Comparison of ENCODE assay signal across 8 mouse cellular contexts in genomic region chr7:101309985-101310326, GRCm38 (mm10). TPM values are rescaled to one million over a fixed set of nuclear protein-coding genes. Genes with fewer than 3 reads are reported as not detected.
DNase-seq lines count a peak whose midpoint lies in the region; ATAC-seq and TF ChIP-seq lines count a peak whose summit lies in the region.

No protein-coding gene starts in this region.

- TF ChIP-seq CTCF in gastrocnemius, adult 2 months (IDR thresholded peaks at IDR 0.05): no peak
- TF ChIP-seq CTCF in testis, adult 2 months (IDR thresholded peaks at IDR 0.05; ENCODE audit: control insufficient read depth, insufficient read depth, insufficient replicate concordance, low read depth, low read length): no peak
- TF ChIP-seq CTCF in stomach, postnatal 0 days (IDR thresholded peaks at IDR 0.05; ENCODE audit: low read depth): no peak

- no peak for DNase-seq in gastrocnemius, adult 2 months
- DNase-seq in gastrocnemius, postnatal 36 days: no peak
- no peak for DNase-seq in testis, postnatal 10 days (ENCODE audit: low spot score)
- DNase-seq in liver, embryonic 11.5 days (ENCODE audit: low spot score): no peak
- DNase-seq in stomach, postnatal 0 days (ENCODE audit: low spot score): no peak
- DNase-seq in gastrocnemius, postnatal 4 days (ENCODE audit: low spot score in 2 of 2): no peak
- DNase-seq in layer of hippocampus, adult 11-12 months (ENCODE audit: low spot score): no peak

- H3K9ac ChIP-seq in liver, embryonic 11.5 days (ENCODE audit: low read depth, low read length): peak overlapping the region; percentile 74
- H3K9ac ChIP-seq in stomach, postnatal 0 days (ENCODE audit: low read length): peak overlapping the region; percentile 75

- no peak for TF ChIP-seq POLR2A in testis, adult 2 months (IDR thresholded peaks at IDR 0.05; ENCODE audit: control insufficient read depth, low read depth, low read length)

- no peaks in the 10 kb centered on the region for H3K27me3 ChIP-seq in testis, adult 2 months (ENCODE audit: control insufficient read depth, insufficient read depth, low read length)
- H3K27me3 ChIP-seq in liver, embryonic 11.5 days (replicated peaks; ENCODE audit: control insufficient read depth, insufficient read depth, low read length): no peaks in the 10 kb centered on the region
- H3K27me3 ChIP-seq in stomach, postnatal 0 days (ENCODE audit: control insufficient read depth, insufficient read depth, low read length): no peaks in the 10 kb centered on the region

- intact Hi-C loops in gastrocnemius, adult 2 months (cut with DNase I): loop anchor here (1.0 to 2.0 kb wide), 3 partner anchors 8 to 103 kb away; partner anchors contain the start of gene Atg16l2
- intact Hi-C loops in gastrocnemius, postnatal 36 days (cut with DNase I): loop anchor here (2.0 kb wide), 1 partner anchor 63 kb away; no protein-coding TSS in a partner anchor

- no peak for TF ChIP-seq EP300 in stomach, postnatal 0 days (optimal IDR thresholded peaks at IDR 0.05)

- H3K4me1 ChIP-seq in testis, adult 2 months (ENCODE audit: control insufficient read depth, insufficient read depth, low read length): peaks cover 8% of the 10 kb centered on the region
- peaks cover 1% of the 10 kb centered on the region; the same call in 1 of the 2 replicates for H3K4me1 ChIP-seq in liver, embryonic 11.5 days (replicated peaks; ENCODE audit: control insufficient read depth, insufficient read depth, low read length)
- no peaks in the 10 kb centered on the region for H3K4me1 ChIP-seq in stomach, postnatal 0 days (replicated peaks; ENCODE audit: control insufficient read depth, insufficient read depth)

- H3K4me2 ChIP-seq in liver, embryonic 11.5 days: peak overlapping the region; percentile 67
- peak overlapping the region; percentile 60 for H3K4me2 ChIP-seq in stomach, postnatal 0 days (replicated peaks; ENCODE audit: low read depth)

- WGBS in liver, embryonic 11.5 days: 41% methylated on average over 5 of the region's 5 CpGs
- WGBS in stomach, postnatal 0 days: 30% methylated on average over 5 of the region's 5 CpGs

- ATAC-seq in liver, embryonic 11.5 days (replicated peaks; ENCODE audit: low FRiP score): no peak; the same call in 1 of the 2 replicates
- no peak; the same call in 1 of the 2 replicates for ATAC-seq in stomach, postnatal 0 days (ENCODE audit: low FRiP score, low TSS enrichment)

- H3K4me3 ChIP-seq in gastrocnemius, adult 2 months: peak overlapping the region; percentile 82
- H3K4me3 ChIP-seq in testis, adult 2 months (ENCODE audit: control insufficient read depth, low read depth, low read length): peak overlapping the region; percentile 90
- H3K4me3 ChIP-seq in liver, embryonic 11.5 days (ENCODE audit: low read depth, low read length): peak overlapping the region; percentile 58
- H3K4me3 ChIP-seq in stomach, postnatal 0 days (ENCODE audit: low read depth, low read length): peak overlapping the region; percentile 57

- peak overlapping the region; percentile 98 for H3K27ac ChIP-seq in gastrocnemius, adult 2 months
- peak overlapping the region; percentile 93 for H3K27ac ChIP-seq in testis, adult 2 months (ENCODE audit: control insufficient read depth, insufficient read depth, low read depth, low read length)
- H3K27ac ChIP-seq in liver, embryonic 11.5 days (ENCODE audit: low read depth, low read length): peak overlapping the region; percentile 68
- H3K27ac ChIP-seq in stomach, postnatal 0 days (replicated peaks): peak overlapping the region; percentile 95

- H3K9me3 ChIP-seq in liver, embryonic 11.5 days (ENCODE audit: control insufficient read depth, low read length): no peaks in the 10 kb centered on the region
- H3K9me3 ChIP-seq in stomach, postnatal 0 days (ENCODE audit: control insufficient read depth, low read length): no peaks in the 10 kb centered on the region

- H3K36me3 ChIP-seq in testis, adult 2 months (ENCODE audit: control insufficient read depth, insufficient read depth, low read length): no peaks in the 10 kb centered on the region
- no peaks in the 10 kb centered on the region for H3K36me3 ChIP-seq in liver, embryonic 11.5 days (ENCODE audit: control insufficient read depth, insufficient read depth, low read length)
- no peaks in the 10 kb centered on the region for H3K36me3 ChIP-seq in stomach, postnatal 0 days (ENCODE audit: control insufficient read depth, insufficient read depth, low read length)

RNA-seq across cellular contexts. Expression of gene Stard10, which starts 6.9 kb away (rescaled TPM):
- total RNA-seq in gastrocnemius, adult 2 months (2021): 10 to 100 TPM; 32.5 to 49.8 TPM
- total RNA-seq in gastrocnemius, postnatal 36 days (2021): 10 to 100 TPM; 39.2 to 44.1 TPM
- 619 and 654 TPM in 2 replicates for polyA plus RNA-seq in testis, adult 2 months (2012; rRNA removed)
- polyA plus RNA-seq in liver, embryonic 11.5 days (2014; fragmentation: Nextera tagmentation; extraction: Ambion mirVana): 86.4 and 93.9 TPM in 2 replicates
- 132 and 144 TPM in 2 replicates for polyA plus RNA-seq in stomach, postnatal 0 days (2015; fragmentation: Nextera tagmentation; extraction: Ambion mirVana)
- 1 to 10 TPM; 5.9 to 9.0 TPM for total RNA-seq in gastrocnemius, postnatal 4 days (2021)

RNA-seq across cellular contexts. Expression of gene Atg16l2, which starts 7.9 kb away (rescaled TPM):
- total RNA-seq in gastrocnemius, adult 2 months (2021): 10 to 100 TPM in 1 of 2 experiments, 1 to 10 TPM in 1; 8.0 to 12.0 TPM
- 1 to 10 TPM; 6.0 to 6.4 TPM for total RNA-seq in gastrocnemius, postnatal 36 days (2021)
- polyA plus RNA-seq in testis, adult 2 months (2012; rRNA removed): 2.2 and 2.9 TPM in 2 replicates
- polyA plus RNA-seq in liver, embryonic 11.5 days (2014; fragmentation: Nextera tagmentation; extraction: Ambion mirVana): 5.7 and 6.4 TPM in 2 replicates
- 6.0 and 7.1 TPM in 2 replicates for polyA plus RNA-seq in stomach, postnatal 0 days (2015; fragmentation: Nextera tagmentation; extraction: Ambion mirVana)
- total RNA-seq in gastrocnemius, postnatal 4 days (2021): 10 to 100 TPM in 1 of 2 experiments, 1 to 10 TPM in 1; 6.3 to 11.4 TPM

RNA-seq across cellular contexts. Expression of gene Arap1, which starts 37.9 kb away (rescaled TPM):
- total RNA-seq in gastrocnemius, adult 2 months (2021): 10 to 100 TPM; 19.9 to 30.6 TPM
- 10 to 100 TPM; 15.6 to 25.5 TPM for total RNA-seq in gastrocnemius, postnatal 36 days (2021)
- polyA plus RNA-seq in testis, adult 2 months (2012; rRNA removed): 4.9 and 7.9 TPM in 2 replicates
- polyA plus RNA-seq in liver, embryonic 11.5 days (2014; fragmentation: Nextera tagmentation; extraction: Ambion mirVana): 33.8 and 33.9 TPM in 2 replicates
- polyA plus RNA-seq in stomach, postnatal 0 days (2015; fragmentation: Nextera tagmentation; extraction: Ambion mirVana): 37.2 and 44.7 TPM in 2 replicates
- total RNA-seq in gastrocnemius, postnatal 4 days (2021): 10 to 100 TPM; 49.2 to 57.4 TPM
